Mouse (Mus musculus): Measurements from ENCODE around the gene Ganc.
A peak's percentile ranks its signal among the peaks of the same experiment; 100 is the strongest.

The Ganc gene

GRCm38 (mm10) chr2:120452600-120452999 lies 48.9 kb downstream of the Ganc start:
- DNase-seq: no peak

- DNase-seq: no peak
Measured at GRCm38 (mm10) chr2:120454987-120455386, 51.3 kb downstream of the Ganc start.

- DNase-seq: no peak
Measured at GRCm38 (mm10) chr2:120455719-120456118, 52.0 kb downstream of the Ganc start, which contains the start of gene Capn3. Gene Capn3, plus strand, starts transcription at chr2:120456019.

GRCm38 (mm10) chr2:120460216-120460615 lies 56.5 kb downstream of the Ganc start:
- DNase-seq: no peak

- no peak for DNase-seq
Measured at GRCm38 (mm10) chr2:120463328-120463727, 59.6 kb downstream of the Ganc start.

GRCm38 (mm10) chr2:120464091-120464490 lies 60.4 kb downstream of the Ganc start:
- DNase-seq: no peak

- DNase-seq: no peak
Measured at GRCm38 (mm10) chr2:120464732-120465396, 61.2 kb downstream of the Ganc start.

GRCm38 (mm10) chr2:120465397-120465785 lies 61.7 kb downstream of the Ganc start:
- DNase-seq: no peak

GRCm38 (mm10) chr2:120468011-120468410 lies 64.3 kb downstream of the Ganc start:
- no peak for DNase-seq

- DNase-seq: no peak
Measured at GRCm38 (mm10) chr2:120469220-120469619, 65.5 kb downstream of the Ganc start.

GRCm38 (mm10) chr2:120469715-120470114 lies 66.0 kb downstream of the Ganc start:
- no peak for DNase-seq

GRCm38 (mm10) chr2:120470856-120471255 lies 67.2 kb downstream of the Ganc start:
- DNase-seq: peak; percentile 55 to 64

GRCm38 (mm10) chr2:120476277-120477087 lies 72.8 kb downstream of the Ganc start:
- no peak for DNase-seq

GRCm38 (mm10) chr2:120478600-120478999 lies 74.9 kb downstream of the Ganc start:
- peak; percentile 49 for DNase-seq

GRCm38 (mm10) chr2:120481921-120482320 lies 78.2 kb downstream of the Ganc start:
- no peak for DNase-seq

- no peak for DNase-seq
Measured at GRCm38 (mm10) chr2:120482506-120483389, 79.1 kb downstream of the Ganc start.

- DNase-seq: no peak
Measured at GRCm38 (mm10) chr2:120484241-120484640, 80.5 kb downstream of the Ganc start.

- DNase-seq: no peak
Measured at GRCm38 (mm10) chr2:120493254-120493653, 89.6 kb downstream of the Ganc start.

GRCm38 (mm10) chr2:120496511-120496910 lies 92.8 kb downstream of the Ganc start:
- no peak for DNase-seq

GRCm38 (mm10) chr2:120499971-120500471 lies 96.3 kb downstream of the Ganc start:
- no peak for DNase-seq

- DNase-seq: no peak
Measured at GRCm38 (mm10) chr2:120501136-120501918, 97.6 kb downstream of the Ganc start.

- DNase-seq: no peak
Measured at GRCm38 (mm10) chr2:120501931-120502604, 98.4 kb downstream of the Ganc start.
